Mouse (Mus musculus) neural tube, embryonic 12.5 days (tissue): ENCODE data around the gene Ccdc149. TPM values are rescaled to one million over a fixed set of nuclear protein-coding genes. Genes with fewer than 3 reads are reported as not detected.

Source experiments
- ATAC-seq: fragments of 200-750 bp; cut with Nextera tagmentation; 2 replicates; pipeline ENCODE4 v1.8.0; 2017; ENCODE audit warnings: low read depth, mild to moderate bottlenecking, moderate TSS enrichment, moderate library complexity; ENCODE audit not compliant: low FRiP score
- H3K27ac ChIP-seq: fragments of 300-500 bp; sonication (generic); 2 replicates; pipeline ENCODE4 v1.5.1; 2016
- H3K27me3 ChIP-seq: fragments of 300-500 bp; sonication (generic); replicated peaks from 2 replicates; pipeline ENCODE4 v1.6.1; 2016; ENCODE audit warnings: mild to moderate bottlenecking
- H3K36me3 ChIP-seq: fragments of 300-500 bp; sonication (generic); 2 replicates; pipeline ENCODE4 v1.6.1; 2016; ENCODE audit warnings: mild to moderate bottlenecking
- H3K4me1 ChIP-seq: fragments of 300-500 bp; sonication (generic); 2 replicates; pipeline ENCODE4 v1.6.1; 2016
- H3K4me2 ChIP-seq: fragments of 300-500 bp; sonication (generic); replicated peaks from 2 replicates; pipeline ENCODE4 v1.6.1; 2016; ENCODE audit warnings: mild to moderate bottlenecking
- H3K4me3 ChIP-seq: fragments of 300-500 bp; sonication (generic); 2 replicates; pipeline ENCODE4 v1.5.1; 2016
- H3K9ac ChIP-seq: fragments of 300-500 bp; sonication (generic); 2 replicates; pipeline ENCODE4 v1.6.1; 2016; ENCODE audit warnings: mild to moderate bottlenecking
- H3K9me3 ChIP-seq: fragments of 300-500 bp; sonication (generic); 2 replicates; pipeline ENCODE4 v1.6.1; 2016; ENCODE audit warnings: mild to moderate bottlenecking
- WGBS: fragments of 180-500 bp; shearing (Covaris S2); methylation state at CpG from one replicate; pipeline ENCODE4 v1.1.7; 2016; 5-methylcytosine and 5-hydroxymethylcytosine counted together
- polyA plus RNA-seq: library from polyadenylated mRNA; unstranded; fragments of >200 nt; fragmentation: Nextera tagmentation; extraction: Ambion mirVana; gene quantifications from 2 replicates; pipeline ENCODE4 v1.2.1, GENCODE M21; 2016

Gene Ccdc149
- 4.8 TPM in 2 replicates for polyA plus RNA-seq

DNA sequence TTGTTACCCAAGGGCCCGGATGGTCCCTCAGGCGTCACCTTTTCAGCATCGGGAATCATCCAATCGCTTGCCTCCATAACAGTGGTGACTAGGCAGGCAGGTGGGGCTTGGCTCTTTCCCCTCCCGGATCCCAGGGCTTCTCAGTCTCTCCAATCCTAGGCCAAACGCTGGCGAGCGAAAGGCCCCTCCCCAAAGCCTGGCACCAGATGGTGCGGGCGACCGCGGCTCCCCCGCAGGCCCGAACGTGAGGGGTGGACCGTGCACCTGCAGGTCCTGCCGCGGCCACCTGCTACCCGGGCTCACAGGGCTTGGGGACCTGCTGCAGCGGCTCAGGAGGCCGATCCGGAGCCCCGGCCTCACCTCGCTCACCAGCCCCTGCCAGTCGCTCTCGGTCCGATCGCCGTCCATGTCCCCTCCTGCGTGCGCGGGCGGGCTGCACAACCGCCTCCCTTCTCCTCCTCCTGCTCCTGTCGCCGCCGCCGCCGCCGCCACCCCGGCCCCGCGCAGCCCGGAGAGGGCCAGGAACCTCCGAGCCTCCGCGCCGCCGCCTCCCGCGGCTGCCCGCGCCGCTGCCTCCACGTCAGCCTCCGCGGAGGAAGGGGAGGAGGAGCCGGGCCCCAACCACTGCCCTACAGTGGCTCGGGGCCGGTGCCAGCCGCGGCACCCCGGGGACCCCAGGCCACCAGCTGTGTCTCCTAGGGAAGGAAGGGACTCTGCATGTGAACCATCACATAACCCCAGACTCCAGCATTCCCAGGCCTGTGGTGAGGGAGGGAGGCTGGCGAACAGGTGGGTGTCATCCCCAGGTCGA, at the start of gene Ccdc149:
Ccdc149 (minus strand) TSS at position 531 of the 811 bp plus-strand sequence.
- peak within 1 kb of the TSS; percentile 77 for H3K9ac ChIP-seq
- no peak within 1 kb of the TSS for H3K27ac ChIP-seq
- WGBS = 1% methylated on average over 65 of the region's 65 CpGs
- H3K36me3 ChIP-seq = no peaks in the 10 kb centered on the region
- H3K4me3 ChIP-seq = peak within 1 kb of the TSS; percentile 67
- peak within 1 kb of the TSS; percentile 93 for H3K4me2 ChIP-seq
- H3K27me3 ChIP-seq = no peaks in the 10 kb centered on the region
- ATAC-seq = peak; percentile 92
- no peaks in the 10 kb centered on the region for H3K9me3 ChIP-seq
- H3K4me1 ChIP-seq = peaks cover 7% of the 10 kb centered on the region; the same call in 1 of the 2 replicates

- no peak overlapping the region for H3K4me3 ChIP-seq
- no peak overlapping the region for H3K9ac ChIP-seq
- no peak for ATAC-seq
- H3K9me3 ChIP-seq = no peaks in the 10 kb centered on the region
- no peaks in the 10 kb centered on the region for H3K36me3 ChIP-seq
- WGBS = 80% methylated on average over 2 of the region's 2 CpGs
- no peak overlapping the region for H3K27ac ChIP-seq
- peaks cover 4% of the 10 kb centered on the region; the same call in 1 of the 2 replicates for H3K27me3 ChIP-seq
- peaks cover 4% of the 10 kb centered on the region; the same call in 1 of the 2 replicates for H3K4me1 ChIP-seq
- no peak overlapping the region for H3K4me2 ChIP-seq
Measured at GRCm38 (mm10) chr5:52519921-52520320, 48.6 kb upstream of the Ccdc149 start.

GRCm38 (mm10) chr5:52516072-52516476, 44.8 kb upstream of the Ccdc149 start:
- peak overlapping the region; percentile 28 for H3K4me3 ChIP-seq
- WGBS = 14% methylated on average over 21 of the region's 21 CpGs
- H3K9ac ChIP-seq = peak overlapping the region; percentile 38
- H3K9me3 ChIP-seq = no peaks in the 10 kb centered on the region
- peaks cover 4% of the 10 kb centered on the region; the same call in 1 of the 2 replicates for H3K4me1 ChIP-seq
- peak; percentile 73 for ATAC-seq
- H3K27ac ChIP-seq = no peak overlapping the region
- peaks cover 4% of the 10 kb centered on the region; the same call in 1 of the 2 replicates for H3K27me3 ChIP-seq
- H3K36me3 ChIP-seq = no peaks in the 10 kb centered on the region
- peak overlapping the region; percentile 65 for H3K4me2 ChIP-seq

DNA sequence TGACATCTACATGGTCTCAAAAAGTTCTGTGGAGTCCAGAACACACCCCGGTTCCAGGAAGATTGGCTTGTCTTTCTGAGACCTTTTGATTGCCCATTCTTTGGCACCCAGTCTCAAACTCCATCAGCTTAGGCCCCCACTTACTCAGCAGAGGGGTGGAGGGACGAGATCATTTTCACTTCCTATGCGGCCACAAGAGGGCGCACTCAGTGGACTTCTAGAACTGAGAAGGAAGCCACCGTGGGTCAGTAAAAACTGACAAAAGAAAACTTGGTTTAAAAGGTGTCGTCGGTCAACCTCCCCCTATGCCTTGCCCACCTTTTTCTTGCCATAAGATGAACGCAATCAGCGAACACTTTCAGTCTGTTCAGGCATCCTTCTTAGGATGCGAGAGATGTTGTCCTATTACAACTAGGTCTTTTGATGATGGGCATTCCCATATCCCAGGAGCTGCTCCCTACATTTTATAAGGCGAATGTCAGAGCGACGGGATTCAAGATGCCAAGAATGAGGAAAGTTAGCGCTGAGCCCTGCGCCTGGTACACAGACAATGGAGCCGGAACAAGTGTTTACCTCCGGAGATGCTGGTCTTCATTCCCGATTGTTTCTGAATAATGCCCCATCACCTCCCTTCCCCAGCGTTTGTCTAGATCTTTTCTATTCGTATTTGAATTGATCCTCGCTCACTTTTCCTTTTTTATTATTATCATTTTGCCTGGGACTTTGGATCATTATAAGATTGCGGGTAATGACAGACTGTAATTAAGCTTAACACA, 44.1 kb upstream of the Ccdc149 start:
- H3K9ac ChIP-seq = peak overlapping the region; percentile 38; the same call in 1 of the 2 replicates
- peak overlapping the region; percentile 65 for H3K4me2 ChIP-seq
- H3K9me3 ChIP-seq = no peaks in the 10 kb centered on the region
- H3K27ac ChIP-seq = no peak overlapping the region
- H3K4me3 ChIP-seq = peak overlapping the region; percentile 15
- peaks cover 4% of the 10 kb centered on the region; the same call in 1 of the 2 replicates for H3K27me3 ChIP-seq
- H3K36me3 ChIP-seq = no peaks in the 10 kb centered on the region
- H3K4me1 ChIP-seq = peaks cover 4% of the 10 kb centered on the region; the same call in 1 of the 2 replicates
- WGBS = 20% methylated on average over 22 of the region's 22 CpGs
- ATAC-seq = peak; percentile 81

DNA sequence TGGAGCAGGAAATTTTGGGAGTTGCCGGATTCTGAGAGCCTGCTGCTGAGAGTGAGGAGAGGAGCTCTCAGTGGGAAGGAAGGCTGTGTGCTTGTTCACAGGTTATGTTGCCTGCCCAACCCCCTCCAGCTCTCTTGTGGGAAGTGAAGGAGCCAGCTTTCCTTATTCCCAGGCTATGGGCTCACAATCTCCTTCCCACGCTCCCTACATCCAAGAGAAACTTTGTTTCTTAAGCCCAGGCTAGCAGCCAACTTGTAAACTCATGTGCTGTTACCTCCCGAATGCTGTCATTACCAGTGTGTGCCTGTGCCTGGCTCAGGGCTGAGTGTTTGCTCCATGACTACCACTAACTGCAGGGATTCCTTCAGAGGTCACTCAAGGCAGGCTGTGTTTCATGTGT, 39.8 kb upstream of the Ccdc149 start:
- Histone ChIP-seq H3K27ac (no peak overlapping the region), H3K4me2 (no peak overlapping the region), H3K4me1 (peaks cover 2% of the 10 kb centered on the region; the same call in 1 of the 2 replicates), H3K4me3 (no peak overlapping the region), H3K9ac (no peak overlapping the region), H3K36me3 (no peaks in the 10 kb centered on the region), H3K9me3 (no peaks in the 10 kb centered on the region), H3K27me3 (no peaks in the 10 kb centered on the region)
- 76% methylated on average over 3 of the region's 3 CpGs for WGBS
- no peak for ATAC-seq

DNA sequence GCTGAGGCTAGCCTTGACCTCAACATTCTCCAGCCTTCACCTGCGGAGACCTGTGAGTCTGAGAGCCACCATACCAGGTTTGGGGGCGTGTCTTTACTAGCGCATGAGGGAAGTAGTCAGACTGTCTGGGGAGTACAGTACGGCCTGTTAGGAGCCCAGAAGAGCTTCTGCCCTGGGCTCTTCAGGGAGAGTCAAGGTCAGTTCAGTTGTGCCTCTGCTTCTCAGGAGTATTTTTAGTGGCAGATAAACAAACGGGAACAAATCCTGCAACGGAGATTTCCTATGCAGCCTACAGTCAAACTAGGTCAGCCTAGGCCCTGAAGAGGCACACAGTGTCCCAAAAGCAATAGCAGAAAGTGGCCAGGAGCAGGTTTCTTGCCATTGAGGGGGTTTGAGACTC, 38.1 kb upstream of the Ccdc149 start:
- Histone ChIP-seq H3K4me1 (no peaks in the 10 kb centered on the region; the same call in 1 of the 2 replicates), H3K36me3 (no peaks in the 10 kb centered on the region), H3K9me3 (no peaks in the 10 kb centered on the region), H3K27me3 (no peaks in the 10 kb centered on the region), H3K4me2 (no peak overlapping the region), H3K27ac (no peak overlapping the region), H3K9ac (no peak overlapping the region), H3K4me3 (no peak overlapping the region)
- ATAC-seq = no peak
- WGBS = 87% methylated on average over 6 of the region's 6 CpGs

DNA sequence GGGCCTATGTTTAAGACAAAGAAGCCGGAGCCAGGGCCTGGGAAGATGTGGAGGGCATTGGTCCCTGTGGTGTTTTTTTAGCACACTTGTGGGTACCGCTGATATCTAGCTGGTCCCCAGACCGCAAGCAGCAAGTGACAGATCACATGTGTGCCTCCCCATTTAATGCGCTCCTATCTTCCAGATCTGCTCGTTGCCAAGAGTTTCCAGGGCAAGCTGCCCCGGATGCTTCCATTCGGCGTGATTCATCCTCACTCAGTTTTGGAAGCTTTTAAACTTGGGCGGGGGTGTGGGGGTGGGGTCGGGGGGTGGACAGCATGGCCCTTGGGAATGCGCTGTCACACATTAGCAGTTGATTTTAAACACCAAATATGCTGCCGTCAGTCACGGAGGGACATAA, 33.3 kb upstream of the Ccdc149 start:
- Histone ChIP-seq H3K27ac (no peak overlapping the region), H3K9ac (no peak overlapping the region)
- no peak for ATAC-seq

DNA sequence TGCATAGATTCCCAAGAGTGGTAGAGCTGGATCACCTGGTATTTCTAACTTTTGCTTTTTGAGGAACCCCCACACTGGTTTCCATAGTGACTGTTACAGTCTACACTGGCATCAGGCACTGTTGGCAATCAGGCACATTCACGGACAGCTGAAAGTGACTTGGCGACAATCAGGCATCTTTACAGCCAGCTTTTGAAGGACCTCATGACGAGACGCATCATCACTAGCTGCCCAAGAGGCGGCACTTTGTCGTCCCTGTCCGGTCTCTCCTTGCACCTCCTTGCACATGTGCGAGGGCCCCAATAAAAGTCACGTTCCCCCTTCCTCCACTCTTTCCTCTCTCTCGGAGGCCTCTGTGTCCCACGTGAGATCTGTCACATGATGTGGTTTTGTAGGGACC, 32.8 kb upstream of the Ccdc149 start:
- Histone ChIP-seq H3K9me3 (no peaks in the 10 kb centered on the region), H3K27ac (no peak overlapping the region), H3K27me3 (no peaks in the 10 kb centered on the region), H3K36me3 (no peaks in the 10 kb centered on the region), H3K4me2 (no peak overlapping the region), H3K9ac (no peak overlapping the region), H3K4me3 (no peak overlapping the region), H3K4me1 (no peaks in the 10 kb centered on the region; the same call in 1 of the 2 replicates)
- no peak for ATAC-seq
- WGBS = 92% methylated on average over 11 of the region's 11 CpGs

More for the DNA sequence above, 33.3 kb upstream of the Ccdc149 start:
- WGBS = 82% methylated on average over 13 of the region's 13 CpGs
- H3K4me3 ChIP-seq = no peak overlapping the region
- H3K4me1 ChIP-seq = no peaks in the 10 kb centered on the region; the same call in 1 of the 2 replicates
- no peaks in the 10 kb centered on the region for H3K36me3 ChIP-seq
- no peaks in the 10 kb centered on the region for H3K27me3 ChIP-seq
- no peak overlapping the region for H3K4me2 ChIP-seq
- H3K9me3 ChIP-seq = no peaks in the 10 kb centered on the region

DNA sequence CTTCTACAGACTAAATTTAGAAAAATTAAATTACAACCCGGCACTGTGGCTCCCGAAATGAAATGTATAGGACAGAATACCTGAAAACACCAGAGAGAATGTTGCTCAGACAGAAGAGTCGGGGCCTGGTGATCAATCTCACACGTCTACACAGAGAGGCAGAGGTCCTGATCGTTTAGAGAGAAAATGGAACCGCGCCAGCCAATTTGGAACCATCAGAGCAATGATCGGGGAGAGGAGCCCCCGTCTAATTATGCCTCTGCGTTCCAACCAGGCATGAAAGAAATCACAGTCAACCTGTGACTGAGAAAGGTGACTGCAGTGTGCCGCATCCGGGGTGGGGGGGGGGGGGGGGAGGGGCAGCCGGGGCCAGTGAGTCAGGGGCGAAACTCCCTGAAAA, 24.4 kb upstream of the Ccdc149 start:
- H3K9ac ChIP-seq = no peak overlapping the region

DNA sequence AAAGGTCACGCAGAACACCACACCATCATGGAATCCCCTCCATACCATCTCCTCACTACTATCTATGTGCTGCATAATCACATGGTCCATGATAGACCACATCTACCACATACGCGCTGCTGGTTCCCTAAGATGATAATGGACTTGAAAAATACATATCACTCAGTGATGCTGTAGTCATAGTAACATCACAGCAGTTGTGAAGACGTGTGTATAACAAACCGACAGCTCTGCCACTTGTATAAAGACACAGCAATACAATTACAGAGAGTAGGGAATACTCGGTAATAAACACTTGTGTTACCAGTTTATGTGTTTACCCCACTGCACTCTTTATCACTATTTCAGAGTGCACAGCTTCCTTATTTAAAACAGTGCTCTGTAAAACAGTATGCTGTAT, 20.2 kb upstream of the Ccdc149 start:
- H3K9ac ChIP-seq = no peak overlapping the region
- H3K36me3 ChIP-seq = no peaks in the 10 kb centered on the region
- H3K4me2 ChIP-seq = no peak overlapping the region
- no peak overlapping the region for H3K4me3 ChIP-seq
- no peak for ATAC-seq
- H3K9me3 ChIP-seq = no peaks in the 10 kb centered on the region
- 91% methylated on average over 6 of the region's 6 CpGs for WGBS
- H3K27me3 ChIP-seq = no peaks in the 10 kb centered on the region
- H3K4me1 ChIP-seq = no peaks in the 10 kb centered on the region
- H3K27ac ChIP-seq = no peak overlapping the region

More for the DNA sequence above, 24.4 kb upstream of the Ccdc149 start:
- 66% methylated on average over 14 of the region's 14 CpGs for WGBS
- Histone ChIP-seq H3K9me3 (no peaks in the 10 kb centered on the region), H3K36me3 (no peaks in the 10 kb centered on the region), H3K27ac (no peak overlapping the region), H3K4me2 (no peak overlapping the region), H3K4me3 (no peak overlapping the region), H3K4me1 (no peaks in the 10 kb centered on the region), H3K27me3 (no peaks in the 10 kb centered on the region)
- no peak for ATAC-seq

DNA sequence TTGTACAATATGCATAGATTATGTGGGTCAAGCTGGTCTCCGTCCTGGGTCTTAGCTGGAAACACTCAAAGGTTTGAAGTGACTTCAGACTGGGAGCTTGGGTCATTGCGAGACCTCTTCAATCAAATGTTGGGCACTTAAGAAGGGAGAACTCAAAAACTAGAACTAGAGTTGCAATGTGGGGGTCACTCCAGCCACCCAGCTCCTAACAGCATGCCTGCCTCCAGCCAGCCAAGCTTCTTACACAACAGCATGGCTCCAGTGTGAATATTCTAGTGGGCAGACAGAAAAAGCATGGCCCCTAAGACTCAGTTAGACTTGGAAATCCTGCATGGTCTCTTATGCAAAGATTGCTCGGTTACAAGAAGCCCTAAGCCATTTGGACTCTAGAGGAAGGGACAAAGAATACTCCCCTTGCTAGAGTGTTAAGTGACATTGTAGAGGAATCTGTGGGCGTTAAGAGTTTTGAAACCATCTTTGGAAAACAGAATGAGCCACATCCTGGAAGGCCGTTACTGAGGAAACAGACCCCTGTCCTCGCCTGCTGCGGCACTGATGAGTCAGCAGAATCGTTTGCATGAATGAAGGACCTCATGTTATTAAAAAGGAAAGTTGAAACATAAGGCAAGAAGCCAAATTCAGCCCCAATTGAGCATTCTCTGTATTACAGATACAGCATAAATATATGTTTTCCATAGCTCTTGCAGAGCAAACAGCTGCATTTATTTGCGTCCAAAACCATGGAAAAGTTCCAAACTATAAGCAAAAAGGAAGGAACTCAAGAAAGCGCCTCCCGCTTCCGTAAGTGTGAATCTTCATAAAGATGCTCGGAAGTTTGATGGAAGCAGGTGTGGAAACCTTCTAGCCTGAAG, 16.5 kb upstream of the Ccdc149 start:
- ATAC-seq = no peak
- no peak overlapping the region for H3K27ac ChIP-seq
- no peaks in the 10 kb centered on the region for H3K36me3 ChIP-seq
- no peaks in the 10 kb centered on the region for H3K9me3 ChIP-seq
- H3K4me3 ChIP-seq = no peak overlapping the region
- no peak overlapping the region for H3K4me2 ChIP-seq
- no peaks in the 10 kb centered on the region for H3K4me1 ChIP-seq
- no peak overlapping the region for H3K9ac ChIP-seq
- H3K27me3 ChIP-seq = no peaks in the 10 kb centered on the region
- 85% methylated on average over 13 of the region's 13 CpGs for WGBS
